Mouse (Mus musculus): ENCODE data around the gene A530016L24Rik. TPM values are rescaled to one million over a fixed set of nuclear protein-coding genes. Genes with fewer than 3 reads are reported as not detected.
A peak's percentile ranks its signal among the peaks of the same experiment; 100 is the strongest.

A530016L24Rik gene
- polyA plus RNA-seq, 1 experiment from 2014 or later, result not detected

- peaks cover 56% of the 10 kb centered on the region for H3K27me3 ChIP-seq (replicated peaks; ENCODE audit: low read depth, poor library complexity, severe bottlenecking)
- H3K4me1 ChIP-seq, result peaks cover 34% of the 10 kb centered on the region
- H3K36me3 ChIP-seq (replicated peaks), result no peaks in the 10 kb centered on the region
- 45% methylated on average over 4 of the region's 4 CpGs for WGBS
- no peak overlapping the region for H3K4me3 ChIP-seq
- no peaks in the 10 kb centered on the region for H3K9me3 ChIP-seq
- H3K27ac ChIP-seq (replicated peaks), result no peak overlapping the region
- DNase-seq (ENCODE audit: low spot score), result no peak
Observed at GRCm38 (mm10) chr12:112507264-112507663, 18.0 kb downstream of the A530016L24Rik start.

GRCm38 (mm10) chr12:112507984-112508383 is 18.7 kb downstream of the A530016L24Rik start:
- Histone ChIP-seq H3K4me1 (peaks cover 29% of the 10 kb centered on the region), H3K27ac (replicated peaks) (no peak overlapping the region), H3K4me3 (no peak overlapping the region), H3K9me3 (no peaks in the 10 kb centered on the region), H3K27me3 (replicated peaks; ENCODE audit: low read depth, poor library complexity, severe bottlenecking) (peaks cover 63% of the 10 kb centered on the region), H3K36me3 (replicated peaks) (no peaks in the 10 kb centered on the region)
- 78% methylated on average over 3 of the region's 3 CpGs for WGBS
- no peak for DNase-seq (ENCODE audit: low spot score)

GRCm38 (mm10) chr12:112510365-112510732 is 21.1 kb downstream of the A530016L24Rik start:
- H3K9me3 ChIP-seq, result no peaks in the 10 kb centered on the region
- H3K36me3 ChIP-seq (replicated peaks), result no peaks in the 10 kb centered on the region
- H3K4me3 ChIP-seq, result peak overlapping the region; percentile 53
- 20% methylated on average over 7 of the region's 7 CpGs for WGBS
- no peak overlapping the region for H3K27ac ChIP-seq (replicated peaks)
- no peak for DNase-seq (ENCODE audit: low spot score)
- H3K4me1 ChIP-seq, result peaks cover 26% of the 10 kb centered on the region
- peaks cover 65% of the 10 kb centered on the region for H3K27me3 ChIP-seq (replicated peaks; ENCODE audit: low read depth, poor library complexity, severe bottlenecking)

- DNase-seq (ENCODE audit: low spot score), result peak; percentile 80
- Histone ChIP-seq H3K27me3 (replicated peaks; ENCODE audit: low read depth, poor library complexity, severe bottlenecking) (peaks cover 65% of the 10 kb centered on the region), H3K27ac (replicated peaks) (no peak overlapping the region), H3K4me3 (peak overlapping the region; percentile 53), H3K36me3 (replicated peaks) (no peaks in the 10 kb centered on the region), H3K4me1 (peaks cover 26% of the 10 kb centered on the region), H3K9me3 (no peaks in the 10 kb centered on the region)
- 2% methylated on average over 62 of the region's 62 CpGs for WGBS
Observed at GRCm38 (mm10) chr12:112510733-112511372, 21.6 kb downstream of the A530016L24Rik start.

- Histone ChIP-seq H3K27me3 (replicated peaks; ENCODE audit: low read depth, poor library complexity, severe bottlenecking) (peaks cover 36% of the 10 kb centered on the region), H3K4me3 (no peak overlapping the region), H3K36me3 (replicated peaks) (no peaks in the 10 kb centered on the region), H3K27ac (replicated peaks) (no peak overlapping the region), H3K9me3 (no peaks in the 10 kb centered on the region), H3K4me1 (peaks cover 42% of the 10 kb centered on the region)
- WGBS, result 58% methylated on average over 3 of the region's 3 CpGs
- DNase-seq (ENCODE audit: low spot score), result no peak
Observed at GRCm38 (mm10) chr12:112514897-112515296, 25.6 kb downstream of the A530016L24Rik start.

GRCm38 (mm10) chr12:112516697-112517337 is 27.6 kb downstream of the A530016L24Rik start, which contains the start of gene Tmem179:
TSS of gene Tmem179 (minus strand) at chr12:112516747.
- WGBS, result 10% methylated on average over 14 of the region's 14 CpGs
- Histone ChIP-seq H3K36me3 (replicated peaks) (no peaks in the 10 kb centered on the region), H3K4me3 (peak within 1 kb of the TSS; percentile 35), H3K4me1 (peaks cover 28% of the 10 kb centered on the region), H3K9me3 (no peaks in the 10 kb centered on the region), H3K27ac (replicated peaks) (peak within 1 kb of the TSS; percentile 7), H3K27me3 (replicated peaks; ENCODE audit: low read depth, poor library complexity, severe bottlenecking) (peaks cover 17% of the 10 kb centered on the region)
- peak; percentile 83 for DNase-seq (ENCODE audit: low spot score)

- WGBS, result 37% methylated on average over 4 of the region's 4 CpGs
- Histone ChIP-seq H3K4me3 (no peak overlapping the region), H3K27me3 (replicated peaks; ENCODE audit: low read depth, poor library complexity, severe bottlenecking) (peaks cover 8% of the 10 kb centered on the region; the same call in 1 of the 2 replicates)
Observed at GRCm38 (mm10) chr12:112518105-112518504, 28.9 kb downstream of the A530016L24Rik start.

GRCm38 (mm10) chr12:112533758-112534157 is 44.5 kb downstream of the A530016L24Rik start:
- no peak for DNase-seq (ENCODE audit: low spot score)
- H3K4me3 ChIP-seq, result no peak overlapping the region
- no peaks in the 10 kb centered on the region for H3K9me3 ChIP-seq
- 69% methylated on average over 4 of the region's 4 CpGs for WGBS
- peaks cover 7% of the 10 kb centered on the region; the same call in 1 of the 2 replicates for H3K4me1 ChIP-seq
- no peaks in the 10 kb centered on the region; the same call in 1 of the 2 replicates for H3K27me3 ChIP-seq (replicated peaks; ENCODE audit: low read depth, poor library complexity, severe bottlenecking)
- H3K27ac ChIP-seq (replicated peaks), result no peak overlapping the region
- no peaks in the 10 kb centered on the region for H3K36me3 ChIP-seq (replicated peaks)

More at GRCm38 (mm10) chr12:112518105-112518504, 28.9 kb downstream of the A530016L24Rik start:
- Histone ChIP-seq H3K4me1 (peaks cover 36% of the 10 kb centered on the region), H3K36me3 (replicated peaks) (no peaks in the 10 kb centered on the region), H3K9me3 (no peaks in the 10 kb centered on the region), H3K27ac (replicated peaks) (no peak overlapping the region; the same call in 1 of the 2 replicates)
- DNase-seq (ENCODE audit: low spot score), result peak; percentile 45

- Histone ChIP-seq H3K4me3 (no peak overlapping the region), H3K9me3 (no peaks in the 10 kb centered on the region), H3K36me3 (replicated peaks) (no peaks in the 10 kb centered on the region), H3K4me1 (peaks cover 28% of the 10 kb centered on the region), H3K27ac (replicated peaks) (no peak overlapping the region), H3K27me3 (replicated peaks; ENCODE audit: low read depth, poor library complexity, severe bottlenecking) (peaks cover 9% of the 10 kb centered on the region; the same call in 1 of the 2 replicates)
- no peak for DNase-seq (ENCODE audit: low spot score)
- WGBS, result 86% methylated on average over 6 of the region's 6 CpGs
Observed at GRCm38 (mm10) chr12:112537233-112537632, 48.0 kb downstream of the A530016L24Rik start.

GRCm38 (mm10) chr12:112538356-112538755 is 49.1 kb downstream of the A530016L24Rik start:
- 88% methylated on average over 9 of the region's 9 CpGs for WGBS
- Histone ChIP-seq H3K4me3 (no peak overlapping the region), H3K36me3 (replicated peaks) (no peaks in the 10 kb centered on the region), H3K27me3 (replicated peaks; ENCODE audit: low read depth, poor library complexity, severe bottlenecking) (peaks cover 12% of the 10 kb centered on the region; the same call in 1 of the 2 replicates), H3K9me3 (no peaks in the 10 kb centered on the region), H3K27ac (replicated peaks) (no peak overlapping the region), H3K4me1 (peaks cover 35% of the 10 kb centered on the region)
- no peak for DNase-seq (ENCODE audit: low spot score)

- WGBS, result 91% methylated on average over 7 of the region's 7 CpGs
- no peak for DNase-seq (ENCODE audit: low spot score)
- H3K4me1 ChIP-seq, result peaks cover 40% of the 10 kb centered on the region
- H3K4me3 ChIP-seq, result no peak overlapping the region
- H3K27me3 ChIP-seq (replicated peaks; ENCODE audit: low read depth, poor library complexity, severe bottlenecking), result peaks cover 17% of the 10 kb centered on the region; the same call in 1 of the 2 replicates
- no peak overlapping the region for H3K27ac ChIP-seq (replicated peaks)
- H3K9me3 ChIP-seq, result no peaks in the 10 kb centered on the region
- no peaks in the 10 kb centered on the region for H3K36me3 ChIP-seq (replicated peaks)
Observed at GRCm38 (mm10) chr12:112539466-112539965, 50.3 kb downstream of the A530016L24Rik start.

- H3K27ac ChIP-seq (replicated peaks), result no peak overlapping the region
- no peak overlapping the region for H3K4me3 ChIP-seq
- peaks cover 48% of the 10 kb centered on the region for H3K4me1 ChIP-seq
- no peaks in the 10 kb centered on the region for H3K9me3 ChIP-seq
- peaks cover 17% of the 10 kb centered on the region; the same call in 1 of the 2 replicates for H3K27me3 ChIP-seq (replicated peaks; ENCODE audit: low read depth, poor library complexity, severe bottlenecking)
- H3K36me3 ChIP-seq (replicated peaks), result no peaks in the 10 kb centered on the region
- DNase-seq (ENCODE audit: low spot score), result no peak
- 86% methylated on average over 12 of the region's 12 CpGs for WGBS
Observed at GRCm38 (mm10) chr12:112540321-112540720, 51.1 kb downstream of the A530016L24Rik start.

Data from embryonic facial prominence, embryonic 10.5 days (tissue).